Mouse (Mus musculus) kidney, adult 2 months (tissue): ENCODE data around the gene Sept9.

Experiments
- CTCF ChIP-seq: fragments of 200-500 bp; conservative IDR thresholded peaks from 2 replicates; pipeline ENCODE4 v1.5.1; 2011; ENCODE audit warnings: low read depth, mild to moderate bottlenecking, control low read depth, low read length, moderate library complexity, mixed read lengths; ENCODE audit not compliant: insufficient read depth, insufficient read length
- POLR2A ChIP-seq: fragments of 200-500 bp; IDR thresholded peaks from one replicate; pipeline ENCODE4 v1.6.1; 2011; ENCODE audit warnings: low read depth, low read length, control low read depth

- TF ChIP-seq CTCF: no peak
- no peak for TF ChIP-seq POLR2A
Observed at GRCm38 (mm10) chr11:117246981-117247431, 47.5 kb downstream of the Sept9 start.
